Mouse (Mus musculus) cerebellum, postnatal 14 days (tissue): Measurements from ENCODE around the gene Lipe.

Experiments
- DNase-seq, 2 experiments: peaks; one replicate each; pipeline ENCODE4 v3.0.0; 2021; ENCODE audit warnings: mixed read lengths in 2 of 2

Gene Lipe

DNA sequence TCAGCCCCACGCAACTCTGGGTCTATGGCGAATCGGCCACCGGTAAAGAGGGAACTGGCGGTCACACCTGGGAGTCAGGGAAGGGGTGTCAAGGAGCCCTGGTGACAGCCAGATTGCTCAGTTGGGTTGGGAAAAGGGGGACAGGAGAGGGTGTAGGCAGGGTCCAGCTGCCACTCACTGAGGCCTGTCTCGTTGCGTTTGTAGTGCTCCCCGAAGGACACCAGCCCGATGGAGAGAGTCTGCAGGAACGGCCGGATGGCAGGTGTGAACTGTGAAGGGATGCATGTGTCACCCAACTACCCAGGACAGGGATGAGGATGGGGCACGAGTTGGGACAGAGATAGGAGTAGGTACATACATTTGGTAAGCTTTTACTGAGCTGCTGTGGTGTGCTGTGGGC, 13.3 kb downstream of the Lipe start:
- DNase-seq, result no peak

DNA sequence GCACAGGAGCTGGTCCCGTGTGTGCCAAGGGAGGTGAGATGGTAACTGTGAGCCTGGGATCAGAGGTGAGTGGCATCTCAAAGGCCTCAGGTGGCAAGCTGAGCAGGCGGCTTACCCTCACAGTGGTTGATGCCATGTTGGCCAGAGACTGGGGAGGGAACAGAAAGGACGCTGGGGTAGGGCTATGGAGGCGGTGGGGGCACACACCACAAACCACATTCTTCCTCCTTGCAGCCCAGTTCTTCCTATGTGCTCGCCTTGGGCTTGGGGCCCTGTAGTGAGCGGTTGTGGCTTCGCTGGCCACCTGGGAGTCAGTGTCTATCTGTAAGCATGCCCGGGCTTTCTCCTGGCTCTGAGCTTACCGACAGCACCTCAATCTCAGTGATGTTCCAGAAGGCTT, 13.7 kb downstream of the Lipe start:
- no peak for DNase-seq

DNA sequence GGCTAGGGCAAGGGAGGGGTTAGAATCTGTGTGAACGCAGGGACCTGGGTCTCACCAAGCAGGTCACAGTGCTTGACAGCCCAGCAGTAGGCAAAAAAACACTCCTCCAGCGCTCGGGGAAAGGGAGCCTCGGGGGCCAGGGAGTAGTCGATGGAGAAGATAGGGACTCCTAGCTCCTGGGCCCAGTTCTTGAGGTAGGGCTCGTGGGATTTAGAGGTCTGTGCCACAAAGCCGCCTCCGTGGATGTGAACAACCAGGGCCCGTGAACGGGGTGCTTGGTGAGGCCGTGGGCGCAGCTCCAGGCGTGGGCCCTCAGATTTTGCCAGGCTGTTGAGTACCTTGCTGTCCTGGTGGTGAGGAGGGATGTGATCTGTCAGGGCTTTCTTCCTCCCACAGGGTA, 14.2 kb downstream of the Lipe start:
- DNase-seq, result peak in 1 of 2 experiments; percentile 44

DNA sequence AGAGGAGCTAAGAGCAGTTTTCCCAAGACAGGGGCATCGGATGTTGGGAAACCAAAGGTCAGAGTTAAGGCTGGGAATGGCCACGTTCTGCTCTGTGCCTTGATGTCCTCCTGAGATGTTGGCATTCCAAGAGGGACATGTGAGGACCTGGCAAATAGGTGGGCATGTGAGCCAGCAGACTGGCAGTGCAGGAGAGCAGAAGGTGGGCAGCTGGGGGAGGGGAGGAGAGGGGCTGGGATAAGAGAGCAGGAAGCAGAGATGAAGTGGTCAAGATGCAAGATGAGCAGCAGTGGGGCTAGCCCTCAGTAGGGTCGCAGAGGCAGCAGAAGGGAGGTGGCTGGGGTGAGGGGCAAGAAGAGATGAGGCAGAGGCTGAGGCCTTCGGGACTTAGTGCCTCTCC, 14.6 kb downstream of the Lipe start:
- DNase-seq, result peak; percentile 67 to 72

DNA sequence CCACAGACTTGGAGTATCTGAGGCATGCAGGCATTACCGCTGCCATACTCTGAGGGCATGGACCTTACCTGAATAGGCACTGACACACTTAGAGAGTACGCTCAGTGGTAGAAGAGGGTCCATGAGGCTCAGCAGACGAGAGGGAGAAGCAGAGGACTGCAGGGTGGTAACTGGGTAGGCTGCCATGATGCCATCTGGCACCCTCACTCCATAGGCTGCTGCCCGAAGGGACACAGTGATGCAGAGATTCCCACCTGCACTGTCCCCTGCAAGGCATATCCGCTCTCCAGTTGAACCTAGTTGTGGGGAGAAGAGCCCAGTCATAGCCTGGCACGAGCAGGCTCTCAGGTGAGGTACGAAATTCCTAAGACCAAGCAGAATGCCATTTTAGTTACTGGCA, 15.1 kb downstream of the Lipe start:
- DNase-seq, result peak in 1 of 2 experiments; percentile 32

DNA sequence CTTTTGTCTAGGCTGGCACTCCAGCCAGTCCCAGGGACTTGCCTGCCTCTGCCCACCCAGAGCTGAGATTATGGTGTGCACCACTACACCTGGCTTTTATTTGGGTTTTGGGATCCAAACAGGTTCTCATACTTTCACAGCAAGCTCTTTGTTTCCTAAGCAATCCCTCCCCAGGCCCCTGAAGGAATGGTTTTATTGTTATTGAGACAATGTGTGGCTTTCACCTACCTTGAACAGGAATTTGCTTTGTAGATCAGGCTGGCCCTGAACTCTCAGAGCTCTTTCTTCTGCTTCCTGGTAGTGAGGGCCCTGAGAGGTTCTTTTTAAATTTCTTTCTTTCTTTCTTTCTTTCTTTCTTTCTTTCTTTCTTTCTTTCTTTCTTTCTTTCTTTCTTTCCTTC, 16.0 kb downstream of the Lipe start:
- no peak for DNase-seq

DNA sequence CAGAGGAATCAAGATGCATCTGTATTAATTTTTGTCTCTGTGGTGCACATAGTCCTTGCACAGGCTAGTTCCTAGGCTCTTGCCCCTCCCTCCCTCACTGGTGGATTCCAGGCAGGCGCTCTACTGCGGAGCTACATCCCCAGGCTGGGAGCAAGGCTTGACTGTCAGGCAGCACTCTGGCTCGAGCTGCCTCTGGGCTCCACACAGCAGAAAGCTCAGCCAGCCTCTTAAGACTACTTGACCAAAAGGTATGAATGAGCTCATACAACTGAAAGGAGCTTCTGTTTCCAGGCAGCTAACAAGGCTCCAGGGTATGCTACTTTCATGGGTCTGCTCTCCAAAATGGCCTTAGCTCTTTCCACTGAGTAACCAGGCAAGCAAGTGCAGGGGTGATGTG, 17.2 kb downstream of the Lipe start:
- no peak for DNase-seq

DNA sequence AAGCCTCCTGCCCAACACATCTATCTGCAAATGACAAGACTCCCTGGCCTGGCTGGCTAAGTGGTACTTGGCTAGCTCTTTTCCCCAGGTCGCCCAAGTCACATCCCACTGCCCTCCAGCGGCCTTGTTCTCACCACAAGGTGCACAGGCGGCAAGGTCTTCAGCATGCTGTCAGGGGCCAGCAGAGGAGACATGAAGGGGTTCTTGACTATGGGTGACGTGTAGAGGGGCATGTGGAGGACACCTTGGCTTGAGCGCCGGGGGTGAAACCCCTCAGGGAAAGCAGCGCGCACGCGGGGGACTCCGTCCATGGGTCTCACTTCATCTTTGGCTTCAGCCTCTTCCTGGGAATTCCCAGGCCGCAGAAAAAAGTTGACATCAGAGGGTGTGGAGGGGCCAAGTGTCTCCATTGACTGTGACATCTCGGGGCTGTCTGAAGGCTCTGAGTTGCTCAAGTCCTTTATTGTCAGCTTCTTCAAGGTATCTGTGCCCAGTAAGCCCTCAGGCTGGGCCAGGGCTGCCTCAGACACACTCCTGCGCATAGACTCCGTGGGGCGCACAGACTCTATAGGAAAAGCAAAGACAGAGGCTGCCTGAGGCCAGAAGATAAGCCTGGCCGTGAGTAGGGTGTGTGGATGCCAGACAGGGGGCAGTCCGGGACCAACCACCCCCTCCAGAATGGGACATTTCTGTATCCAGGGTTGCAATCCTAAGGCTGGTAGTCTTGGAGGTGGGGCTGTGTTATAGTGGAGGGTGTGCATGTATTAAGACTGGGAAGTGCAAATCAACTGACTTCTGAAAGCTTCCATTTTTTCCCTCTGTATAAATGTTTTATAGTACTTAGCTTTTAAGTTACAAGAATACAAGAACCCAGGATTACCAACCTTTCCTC, 17.9 kb downstream of the Lipe start:
- no peak for DNase-seq

DNA sequence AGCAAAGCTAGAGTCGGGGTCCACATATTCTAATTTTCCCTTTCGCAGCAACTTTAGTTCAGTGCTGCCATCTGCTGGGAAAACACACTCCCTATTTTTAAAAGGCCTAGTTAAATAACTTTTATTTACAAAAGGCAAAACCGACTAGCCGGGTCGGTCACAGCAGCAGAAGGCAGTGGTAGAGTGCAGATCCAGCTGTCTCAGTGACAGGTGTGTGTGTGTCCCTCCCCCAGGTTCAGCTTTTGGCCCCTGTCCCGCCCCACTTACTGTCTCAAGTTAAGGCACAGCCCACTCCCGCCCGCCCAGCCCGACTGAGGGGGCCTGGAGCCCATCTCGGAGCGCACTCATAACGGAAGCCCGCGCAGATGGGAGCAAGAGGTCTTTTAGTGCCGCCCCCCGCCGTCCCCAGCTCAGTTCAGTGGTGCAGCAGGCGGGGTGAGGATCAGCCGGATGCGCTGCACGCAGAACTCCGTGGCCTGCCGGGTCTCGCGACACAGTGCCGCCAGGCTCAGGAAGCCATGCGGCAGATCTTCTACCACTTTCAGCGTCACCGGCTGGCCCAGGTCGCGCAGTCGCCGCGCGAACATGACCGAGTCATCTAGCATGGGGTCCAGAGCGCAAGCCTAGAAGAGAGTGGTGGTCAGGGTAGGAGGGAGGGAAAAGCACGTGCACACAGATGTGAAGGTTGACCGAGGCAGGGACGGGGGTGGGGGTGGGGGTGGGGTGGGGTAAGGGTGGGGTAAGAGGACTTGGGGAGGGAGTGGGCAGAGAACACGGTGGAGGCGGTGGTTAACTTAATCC, 18.8 kb downstream of the Lipe start:
- DNase-seq, result peak; percentile 73 to 81

DNA sequence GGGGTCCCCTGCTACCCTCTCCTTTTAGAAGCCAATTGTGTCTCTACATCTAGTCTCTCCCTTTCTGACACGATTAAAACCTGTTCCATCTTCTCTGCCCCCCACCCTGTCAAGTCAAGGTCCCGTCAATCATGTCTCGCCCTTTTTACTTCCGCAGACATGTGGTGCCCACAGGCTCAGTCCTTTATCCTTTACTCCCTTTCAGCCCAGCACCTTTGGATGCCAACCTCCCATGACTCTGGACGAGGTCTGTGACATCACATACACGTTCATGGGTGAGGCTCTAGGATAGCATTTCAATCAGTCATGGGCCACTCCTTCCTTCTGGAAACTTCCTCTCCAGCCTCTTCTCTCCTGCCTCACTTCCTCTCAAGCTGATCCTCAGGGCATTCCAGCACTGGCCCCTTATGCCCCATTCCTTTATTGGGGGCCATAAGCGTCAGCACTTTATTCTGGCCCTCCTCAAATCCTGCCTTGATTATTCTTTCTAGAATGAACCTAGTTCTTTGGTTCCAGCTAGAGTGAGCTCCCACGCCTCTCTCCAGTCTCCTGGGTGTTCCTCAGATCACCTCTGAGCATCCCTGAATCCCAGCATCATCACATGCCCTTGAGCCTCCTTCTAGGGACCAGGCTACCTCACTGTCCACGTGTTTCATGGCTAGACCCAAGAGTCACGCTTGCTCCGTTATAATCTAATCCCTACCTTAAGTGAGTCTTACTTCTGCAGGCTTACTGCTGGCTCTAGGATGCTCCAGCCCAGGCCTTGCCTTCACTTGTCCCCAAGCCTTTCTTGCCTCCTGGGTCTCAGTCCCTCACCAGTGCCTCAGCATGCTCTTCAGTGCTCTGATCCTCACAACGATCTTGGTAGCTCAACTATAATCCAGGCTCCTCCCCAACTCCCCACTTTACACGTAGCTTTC, 20.1 kb downstream of the Lipe start:
- no peak for DNase-seq

DNA sequence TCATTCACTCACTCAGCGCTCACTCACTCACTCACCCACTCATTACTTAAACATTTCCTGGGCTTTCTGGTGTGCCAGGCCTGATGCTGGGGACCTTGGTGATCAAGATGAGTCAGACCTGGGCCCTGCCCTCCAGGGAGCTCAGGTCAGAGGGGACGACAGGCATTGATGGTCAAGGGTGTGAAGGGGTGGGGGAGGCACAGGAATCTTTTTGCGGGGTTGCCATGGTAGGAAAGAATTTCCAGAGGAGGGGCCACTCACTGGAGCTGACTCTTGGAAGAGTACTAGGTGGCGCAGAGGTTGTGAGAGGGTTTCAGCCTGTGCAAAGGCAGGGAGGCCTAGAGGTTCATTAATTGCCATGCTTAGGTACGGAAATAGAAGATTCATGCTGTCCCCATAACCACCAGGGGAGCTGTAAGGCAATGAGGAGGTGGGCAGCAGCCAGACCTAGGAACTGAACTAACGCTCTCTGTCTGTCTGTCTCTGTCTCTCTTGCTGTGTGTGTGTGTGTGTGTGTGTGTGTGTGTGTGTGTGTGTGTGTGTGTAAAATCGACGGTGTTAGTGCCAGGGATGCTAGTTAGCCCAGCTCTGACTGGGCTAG, 21.3 kb downstream of the Lipe start:
- no peak for DNase-seq

DNA sequence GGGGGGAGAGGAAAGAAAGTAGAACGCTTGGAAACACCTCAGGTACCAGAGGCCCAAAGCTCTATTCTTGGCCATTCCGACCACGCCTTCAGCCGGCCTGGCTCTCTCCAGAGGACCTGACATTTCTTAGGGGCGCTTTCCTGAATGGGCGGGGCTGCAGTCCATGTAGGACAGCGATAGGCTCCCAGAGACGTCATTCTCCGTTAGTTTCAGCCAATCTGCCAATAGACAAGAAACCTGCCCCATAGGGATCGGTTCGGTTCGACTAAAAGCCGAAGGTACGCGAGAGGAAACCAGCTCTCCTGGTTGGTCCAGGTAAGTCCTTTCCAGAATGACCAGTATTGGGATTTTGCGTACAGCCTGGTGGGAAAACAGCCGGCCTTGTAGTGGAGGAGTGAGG, 22.0 kb downstream of the Lipe start:
- DNase-seq, result peak; percentile 95 to 96

DNA sequence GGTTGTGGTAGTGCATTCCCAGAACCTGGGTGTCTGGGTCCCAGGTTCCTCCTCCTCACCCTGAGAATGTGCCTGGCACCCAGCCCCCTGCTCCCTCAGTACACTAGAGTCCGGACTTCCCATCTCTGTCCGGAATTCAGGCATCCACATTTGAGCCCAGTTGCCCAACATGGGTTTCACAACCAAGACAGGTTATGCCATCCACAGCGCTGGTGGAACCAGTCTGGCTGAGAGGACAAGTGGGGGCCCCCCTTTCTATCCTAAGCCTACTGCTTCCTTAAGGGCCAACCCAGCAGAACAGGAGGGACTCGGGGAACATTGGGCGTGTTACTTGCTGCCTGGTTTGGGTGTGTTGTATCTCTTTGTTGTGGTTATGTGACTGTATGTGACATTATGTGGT, 26.1 kb downstream of the Lipe start:
- no peak for DNase-seq

DNA sequence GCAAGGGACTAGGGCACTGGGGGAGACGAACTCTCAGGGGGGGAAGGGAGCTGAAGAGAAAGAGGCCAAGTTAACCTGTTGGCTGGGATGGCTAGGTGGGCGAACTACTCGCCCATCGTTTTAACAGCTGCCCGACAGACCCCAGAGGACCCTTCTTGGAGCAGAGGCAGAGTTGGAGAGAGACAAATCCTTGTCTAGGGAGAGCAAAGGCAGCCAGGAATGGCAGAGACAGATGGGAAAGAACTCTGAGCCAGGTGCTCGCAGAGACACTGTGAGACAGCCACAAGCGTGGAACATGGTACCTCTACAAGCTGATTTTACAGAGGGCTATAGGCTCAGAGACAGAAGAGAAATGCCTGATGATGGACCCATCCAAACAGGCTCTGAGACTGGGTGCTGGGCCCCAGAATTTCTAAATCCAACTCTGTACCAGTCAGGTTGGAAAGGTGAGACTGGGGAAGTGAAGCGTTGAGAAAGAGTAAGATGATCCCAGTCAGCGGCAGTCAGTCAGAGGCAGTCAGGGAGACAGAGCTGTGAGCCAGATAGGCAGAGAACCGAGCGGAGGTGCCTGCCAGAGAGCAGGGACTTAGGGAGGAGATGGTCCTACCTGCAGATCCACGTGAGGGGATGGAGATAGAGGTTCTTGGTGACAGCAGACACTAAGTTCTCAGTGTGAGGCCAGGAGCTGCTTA, 29.3 kb downstream of the Lipe start, which contains the start of gene Cnfn:
TSS of gene Cnfn (minus strand) at position 667 of the 692 bp plus-strand sequence.
- peak; percentile 75 to 76 for DNase-seq

DNA sequence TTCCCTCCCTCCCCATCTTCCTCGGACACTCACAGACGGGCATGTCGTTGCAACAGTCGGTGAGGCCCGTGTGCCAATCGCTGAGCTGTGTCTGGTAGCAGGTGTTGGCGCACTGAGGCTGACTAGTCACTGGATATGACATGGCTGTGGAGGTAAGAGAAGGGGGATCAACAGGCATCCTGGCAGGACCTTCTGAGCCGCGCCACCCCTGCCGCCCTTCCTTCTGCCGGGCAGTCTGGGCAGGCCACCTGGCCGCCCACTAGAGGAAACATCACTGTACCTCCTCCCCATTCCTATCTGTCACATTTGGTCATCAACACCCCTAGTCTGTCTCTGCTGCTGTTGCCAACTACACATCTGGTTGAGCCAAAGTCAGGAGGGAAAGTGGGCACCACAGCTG, 30.2 kb downstream of the Lipe start:
- DNase-seq, result peak; percentile 82 to 83

DNA sequence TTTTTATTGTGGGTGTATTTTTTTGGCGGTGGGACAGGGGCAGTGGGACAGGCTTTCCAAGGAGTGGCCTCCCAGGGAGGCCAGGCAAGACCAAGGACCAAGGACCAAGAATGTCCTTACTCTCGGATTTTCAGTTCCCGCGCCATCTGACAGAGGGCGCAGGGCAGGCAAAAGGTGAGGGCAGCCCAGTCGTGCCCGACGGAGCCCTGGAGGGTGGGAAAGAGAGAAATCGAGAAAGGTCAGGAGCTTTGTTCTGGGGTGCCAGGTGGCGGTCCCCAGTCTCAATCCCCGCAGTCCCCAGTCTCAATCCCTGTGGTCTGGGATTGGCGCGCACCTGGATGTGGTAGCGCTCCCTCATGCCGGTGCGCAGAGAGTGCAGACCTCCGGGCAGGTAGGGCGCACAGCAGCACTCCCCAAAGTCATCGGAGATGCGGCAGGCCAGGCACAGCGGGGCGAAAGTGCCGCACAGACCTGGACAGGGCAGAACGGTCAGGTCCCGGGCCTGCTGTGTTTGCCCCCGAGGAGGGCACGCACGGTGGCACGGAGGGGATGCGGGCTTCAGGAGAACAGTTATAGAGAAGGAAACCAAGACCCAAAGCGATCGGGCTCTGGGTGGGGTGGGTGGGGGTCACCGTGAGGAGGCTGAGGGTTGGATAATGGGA, 30.7 kb downstream of the Lipe start:
- peak; percentile 70 to 78 for DNase-seq

DNA sequence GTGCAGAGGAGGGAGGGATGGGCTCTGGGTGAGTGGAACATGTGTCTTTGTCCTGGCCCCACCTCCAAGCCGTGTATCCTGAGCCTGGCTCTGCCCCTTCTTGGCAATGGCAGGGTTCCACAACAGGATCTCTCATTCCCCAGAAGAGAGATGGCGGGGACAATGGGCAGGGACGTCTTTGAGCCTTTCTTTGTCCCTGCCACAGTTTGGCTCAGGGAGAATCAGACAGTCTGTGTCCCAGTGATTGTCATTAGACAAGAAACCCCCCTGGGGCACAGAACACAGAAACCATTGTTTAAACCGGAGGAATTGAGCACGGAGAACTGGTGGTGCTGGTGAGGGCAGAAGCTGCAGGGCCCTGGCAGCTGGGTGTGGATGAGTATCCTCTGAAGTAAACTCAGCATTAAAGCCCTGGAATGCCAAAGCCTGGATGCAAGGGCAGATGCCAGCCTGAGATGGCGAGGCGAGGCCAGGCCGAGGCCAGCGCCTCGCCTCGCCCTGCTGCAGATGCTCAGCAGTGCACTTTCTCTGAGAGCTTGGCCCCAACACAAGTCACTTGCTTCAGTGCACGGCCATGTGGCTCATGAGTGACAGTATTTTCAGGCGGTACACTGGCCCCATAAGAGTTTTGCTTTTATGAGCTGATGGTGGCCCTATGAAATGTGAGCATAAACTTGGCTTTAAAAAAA, 32.4 kb downstream of the Lipe start:
- peak in 1 of 2 experiments; percentile 34 for DNase-seq

DNA sequence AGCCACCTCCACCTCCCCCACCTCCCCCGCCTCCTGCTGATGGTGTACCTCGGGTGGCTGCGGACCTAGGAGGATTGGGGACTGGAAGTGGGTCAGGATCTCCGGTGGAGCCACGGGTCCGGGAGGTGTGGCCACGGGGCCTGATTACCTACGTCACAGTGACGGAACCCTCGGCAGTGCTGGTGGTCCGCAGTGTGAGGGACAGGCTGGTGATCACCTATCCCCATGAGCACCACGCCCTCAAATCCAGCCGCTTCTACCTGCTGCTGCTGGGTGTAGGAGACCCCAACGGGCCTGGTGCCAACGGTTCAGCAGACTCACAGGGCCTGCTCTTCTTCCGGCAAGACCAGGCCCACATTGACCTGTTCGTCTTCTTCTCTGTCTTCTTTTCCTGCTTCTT, 34.9 kb downstream of the Lipe start:
- peak in 1 of 2 experiments; percentile 33 for DNase-seq

DNA sequence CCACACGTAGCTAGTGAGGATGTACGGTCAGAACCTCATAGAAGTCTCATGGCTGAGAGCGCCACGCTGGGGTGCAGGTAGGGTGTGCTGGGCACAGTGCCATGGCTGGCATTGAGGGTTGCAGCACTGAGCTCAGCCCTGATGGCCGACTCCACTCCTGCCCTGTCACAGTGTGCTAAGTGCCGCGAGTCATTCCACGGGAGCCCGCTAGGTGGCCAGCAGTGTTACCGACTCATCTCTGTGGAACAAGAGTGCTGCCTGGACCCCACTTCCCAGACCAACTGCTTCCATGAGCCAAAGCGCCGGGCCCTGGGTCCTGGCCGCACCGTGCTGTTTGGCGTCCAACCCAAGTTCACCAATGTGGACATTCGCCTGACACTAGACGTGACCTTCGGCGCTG, 35.4 kb downstream of the Lipe start:
- DNase-seq, result peak; percentile 73 to 81

DNA sequence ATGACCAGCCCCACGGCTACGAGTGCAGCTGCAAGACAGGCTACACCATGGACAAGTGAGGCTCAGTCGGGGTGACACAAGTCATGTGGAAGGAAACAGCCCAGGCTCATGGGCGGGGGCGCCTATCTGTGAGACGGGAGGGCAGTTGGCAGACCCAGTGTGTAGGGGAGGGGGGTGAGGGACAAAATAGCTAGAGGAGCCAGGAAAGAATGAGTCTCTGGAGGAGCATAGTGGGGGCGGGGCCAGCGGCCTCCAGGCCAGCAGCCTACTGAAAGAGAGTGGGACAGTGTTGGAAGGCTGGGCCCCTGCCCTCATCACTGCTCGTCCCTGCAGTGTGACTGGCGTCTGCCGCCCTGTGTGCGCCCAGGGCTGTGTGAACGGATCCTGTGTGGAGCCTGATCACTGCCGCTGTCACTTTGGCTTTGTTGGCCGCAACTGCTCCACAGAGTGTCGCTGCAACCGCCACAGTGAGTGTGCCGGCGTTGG, 39.7 kb downstream of the Lipe start:
- peak in 1 of 2 experiments; percentile 57 for DNase-seq
